Mouse (Mus musculus): Measurements from ENCODE around the gene Mrpl18.

- no peak for TF ChIP-seq CTCF (IDR thresholded peaks at IDR 0.05; ENCODE audit: control insufficient read depth, insufficient read depth, insufficient read length)
- no peak for TF ChIP-seq USF1 (IDR thresholded peaks at IDR 0.05; ENCODE audit: low read depth)
- no peak for TF ChIP-seq CEBPB (IDR thresholded peaks at IDR 0.05; ENCODE audit: low read depth)
Observed at GRCm38 (mm10) chr17:12915488-12915880, 661 bp downstream of the Mrpl18 start, which contains the start of gene Tcp1.

Measured in C2C12 (cell line).